Mouse (Mus musculus) testis, postnatal 10 days (tissue): Measurements from ENCODE around the gene Pfdn6.

Source experiments
- DNase-seq: peaks from one replicate; pipeline ENCODE4 v3.0.0; 2021; ENCODE audit warnings: low spot score

Gene Pfdn6

DNA sequence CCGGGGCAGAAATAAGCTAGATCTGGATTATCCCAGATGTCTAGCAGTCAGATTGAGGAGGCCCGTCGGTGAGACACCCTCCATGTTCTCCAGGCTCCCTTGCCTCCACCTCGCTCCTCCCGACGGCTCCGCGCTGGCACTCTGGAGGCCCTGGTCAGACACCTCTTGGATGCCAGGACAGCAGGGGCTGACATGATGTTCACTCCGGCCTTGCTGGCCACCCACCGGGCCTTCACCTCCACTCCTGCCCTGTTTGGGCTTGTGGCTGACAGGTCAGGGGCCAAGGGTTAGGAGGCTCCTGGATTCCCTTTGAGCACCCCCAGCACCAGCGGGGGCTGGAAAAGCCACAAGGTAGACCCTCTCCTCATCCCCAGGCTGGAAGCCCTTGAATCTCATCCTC lies 8.2 kb downstream of the Pfdn6 start:
- peak; percentile 52 for DNase-seq

DNA sequence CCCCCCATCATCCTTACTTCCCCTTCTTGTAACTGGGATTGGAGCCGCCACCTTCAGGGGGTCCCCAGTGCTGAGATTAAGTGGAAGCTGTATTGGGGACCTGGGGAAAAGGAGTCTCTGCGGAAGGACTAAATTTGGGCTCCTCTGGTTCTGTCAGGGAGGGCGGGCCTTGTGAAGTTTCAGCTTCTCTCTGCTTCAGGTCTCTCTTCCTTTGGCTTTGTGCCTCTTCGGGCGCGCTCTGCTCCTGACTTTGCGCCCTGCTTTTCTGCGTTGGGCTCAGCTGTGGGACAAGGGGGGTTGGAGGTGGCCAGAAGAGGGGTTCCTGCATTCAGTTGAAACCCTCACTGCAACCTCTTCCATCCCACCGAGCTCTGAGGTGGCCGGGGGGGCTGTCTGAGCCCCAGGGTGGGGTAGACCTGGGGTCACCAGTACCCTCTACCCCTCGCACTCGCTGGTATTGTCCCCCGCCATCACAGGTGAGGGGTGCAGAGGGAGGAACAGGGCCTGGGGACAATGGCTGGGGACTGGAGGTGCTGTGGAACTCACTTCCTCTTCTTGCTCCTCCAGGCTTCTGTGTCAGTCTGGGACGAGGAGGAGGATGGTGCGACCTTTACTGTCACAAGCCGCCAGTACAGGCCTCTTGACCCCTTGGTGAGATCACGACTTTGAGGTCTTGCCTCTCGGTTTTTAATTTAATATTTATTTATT lies 8.8 kb downstream of the Pfdn6 start:
- peak; percentile 48 for DNase-seq

DNA sequence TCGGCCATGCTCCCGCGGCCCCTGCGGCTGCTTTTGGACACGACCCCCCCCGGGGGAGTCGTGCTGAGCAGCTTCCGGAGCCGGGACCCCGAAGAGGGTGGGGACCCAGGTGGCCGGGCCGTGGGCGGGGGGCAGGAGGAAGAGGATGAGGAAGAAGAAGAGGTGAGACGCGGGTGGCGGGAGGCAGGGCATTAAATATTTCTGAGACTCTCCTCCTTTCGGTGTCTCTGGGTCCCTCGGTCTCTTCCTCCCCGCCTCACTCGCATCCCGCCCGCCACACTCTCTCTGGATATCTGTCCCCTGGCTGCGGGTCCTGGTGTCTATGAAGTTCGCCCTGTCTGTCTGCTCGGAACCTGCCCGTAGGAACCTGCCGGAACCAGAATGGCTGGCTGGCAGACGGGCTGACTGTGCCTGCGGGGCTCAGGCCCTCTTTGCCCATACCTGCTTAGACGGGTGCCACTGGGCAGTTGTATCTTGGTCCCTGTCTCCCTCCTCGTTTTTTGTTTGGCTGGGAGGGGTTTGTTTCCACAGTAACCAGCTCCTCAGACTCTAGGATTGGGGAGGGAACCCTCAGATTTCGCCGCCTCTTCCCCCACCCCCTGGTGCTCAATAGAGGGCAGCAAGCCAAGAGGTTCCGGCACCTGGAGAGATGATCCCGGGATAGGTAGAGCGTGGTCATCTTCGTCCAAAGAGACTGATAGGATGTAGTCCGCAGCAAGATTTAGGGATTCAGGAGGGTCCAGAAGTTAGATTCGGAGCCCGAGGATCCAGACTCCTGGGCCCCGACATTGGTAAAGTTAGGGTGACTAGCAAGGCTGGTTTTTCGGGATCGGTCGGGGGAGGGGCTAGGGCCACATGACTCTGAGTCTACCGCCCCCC lies 9.6 kb downstream of the Pfdn6 start:
- DNase-seq: peak; percentile 72

DNA sequence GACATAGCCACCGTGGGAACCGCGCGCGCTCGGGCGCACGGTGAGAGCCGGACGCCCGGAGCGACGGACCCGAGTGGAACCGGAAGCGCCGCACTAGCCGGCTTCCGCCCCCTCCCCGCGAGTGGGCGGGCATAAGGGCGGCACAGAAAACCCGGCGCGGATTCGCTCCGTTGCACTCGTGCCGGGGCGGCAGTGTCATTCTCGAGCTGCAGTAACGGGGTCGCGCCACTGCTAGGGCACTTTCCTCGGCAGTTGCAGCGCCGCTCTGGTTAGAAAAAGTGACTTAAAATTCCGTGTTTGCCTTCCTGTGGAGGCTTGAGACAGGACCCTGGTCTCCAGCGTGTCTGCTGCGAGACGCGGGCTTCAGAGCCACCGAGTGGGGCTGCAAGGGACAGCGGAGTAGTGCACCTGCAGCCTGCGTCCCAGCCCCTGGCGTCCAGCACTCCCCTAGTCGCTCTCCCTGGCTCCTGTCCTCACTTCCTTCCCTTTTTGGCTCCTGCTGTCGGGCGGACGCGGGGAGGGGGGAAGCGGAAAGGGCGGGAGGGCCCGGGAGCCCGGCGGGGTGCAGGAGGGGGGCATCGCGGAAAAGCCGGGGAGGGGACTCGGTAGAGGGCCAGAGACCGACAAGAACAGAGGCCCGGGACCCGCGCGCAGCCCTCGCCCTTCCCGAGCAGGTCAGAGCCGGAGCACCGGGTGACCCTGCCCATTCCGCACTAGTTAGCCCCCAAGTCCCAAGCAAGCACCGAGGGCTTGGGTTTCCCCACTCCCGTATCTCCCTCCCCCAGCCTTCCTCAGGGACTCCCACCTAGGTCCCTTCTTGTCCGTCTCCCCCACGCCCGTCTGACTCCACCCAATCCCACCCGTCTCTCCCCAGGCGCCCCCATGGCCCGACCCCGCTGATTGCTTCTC lies 10.5 kb downstream of the Pfdn6 start, which contains the start of gene Rgl2:
Gene Rgl2, plus strand, starts transcription at position 173 of the 909 bp plus-strand sequence.
- peak; percentile 98 for DNase-seq

DNA sequence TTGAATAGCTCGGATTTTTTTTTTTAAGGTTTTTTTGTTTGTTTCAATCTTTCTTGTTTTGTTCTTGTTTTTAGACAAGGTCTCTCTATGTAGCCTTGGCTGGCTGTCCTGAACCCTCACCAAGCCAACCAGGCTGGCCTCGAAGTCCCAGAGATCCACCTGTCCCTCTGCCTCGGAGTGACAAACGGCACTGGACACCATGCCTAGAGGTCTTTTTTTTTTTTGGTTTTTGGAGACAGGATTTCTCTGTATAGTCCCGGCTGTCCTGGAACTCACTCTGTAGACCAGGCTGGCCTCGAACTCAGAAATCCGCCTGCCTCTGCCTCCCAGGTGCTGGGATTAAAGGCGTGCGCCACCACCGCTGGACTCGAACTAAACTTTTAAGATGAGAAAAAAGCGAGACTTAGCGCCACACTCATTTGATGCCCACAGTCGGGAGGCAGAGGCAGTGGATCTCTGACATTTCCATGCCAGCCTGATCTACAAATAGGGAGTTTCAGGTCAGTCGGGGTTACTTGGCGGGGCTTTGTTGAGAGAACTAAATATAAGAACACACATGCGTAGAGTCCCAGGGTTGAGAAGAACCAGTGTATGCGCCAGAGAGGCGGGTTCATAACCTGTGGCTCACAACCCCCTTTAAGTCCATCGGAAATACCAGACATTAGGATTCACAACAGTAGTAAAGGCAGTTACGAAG lies 11.7 kb downstream of the Pfdn6 start:
- DNase-seq: no peak

DNA sequence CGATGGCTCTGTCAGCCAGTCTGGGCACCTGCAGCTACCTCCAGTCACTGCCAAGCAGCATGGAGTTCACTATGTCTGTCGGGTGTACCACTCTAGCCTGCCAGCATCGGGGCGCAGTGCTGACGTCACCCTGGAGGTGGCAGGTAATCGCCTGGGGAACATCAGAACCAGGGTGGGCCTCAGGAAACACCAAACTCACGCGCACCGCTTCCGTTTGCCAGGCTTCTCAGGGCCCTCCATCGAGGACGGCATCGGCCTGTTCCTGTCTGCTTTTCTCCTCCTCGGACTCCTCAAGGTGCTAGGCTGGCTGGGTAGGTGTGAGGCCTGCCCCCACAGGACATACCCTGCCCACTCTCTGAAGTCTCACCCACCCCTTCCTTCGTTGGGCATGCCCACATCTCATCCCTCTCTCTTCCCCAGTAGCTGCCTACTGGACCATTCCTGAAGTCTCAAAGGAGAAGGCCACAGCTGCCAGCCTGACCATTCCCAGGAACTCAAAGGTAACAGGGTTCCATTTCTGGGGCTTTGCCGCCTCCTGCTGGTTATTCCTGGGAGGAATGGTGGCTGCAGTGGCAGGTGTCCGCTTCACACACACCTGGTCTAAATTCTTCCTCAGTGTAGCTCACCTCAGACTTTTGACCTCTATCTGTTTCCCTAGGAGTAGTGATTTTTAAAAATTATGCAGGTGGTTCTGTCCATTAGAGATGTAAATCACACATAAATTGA lies 13.8 kb downstream of the Pfdn6 start:
- DNase-seq: peak; percentile 70

DNA sequence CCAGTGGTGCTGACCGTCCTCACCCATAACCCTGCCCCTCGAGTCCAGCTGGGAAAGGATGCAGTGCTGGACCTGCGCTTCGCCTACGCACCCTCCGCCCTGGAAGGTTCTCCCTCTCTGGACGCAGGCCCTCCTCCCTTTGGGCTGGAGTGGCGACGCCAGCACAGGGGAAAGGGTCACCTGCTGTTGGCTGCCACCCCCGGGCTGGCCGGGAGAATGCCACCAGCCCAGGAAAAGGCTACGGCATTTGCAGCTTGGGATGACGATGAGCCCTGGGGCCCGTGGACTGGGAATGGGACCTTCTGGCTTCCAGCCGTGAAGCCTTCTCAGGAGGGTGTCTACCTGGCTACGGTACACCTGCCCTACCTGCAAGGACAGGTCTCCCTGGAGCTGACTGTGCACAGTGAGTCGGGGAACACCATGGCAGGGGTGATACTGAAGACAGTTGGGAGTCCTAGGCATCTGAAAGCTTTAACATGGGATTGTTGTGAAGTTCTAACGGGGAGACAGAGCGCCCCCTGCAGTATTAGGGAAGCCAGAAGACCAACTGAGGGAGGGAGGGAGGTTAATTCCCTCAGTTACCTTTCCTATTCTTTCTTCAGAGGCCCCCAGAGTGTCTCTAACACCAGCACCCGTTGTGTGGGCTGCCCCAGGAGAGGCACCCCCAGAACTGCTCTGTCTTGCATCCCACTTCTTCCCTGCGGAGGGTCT lies 14.6 kb downstream of the Pfdn6 start:
- DNase-seq: peak; percentile 47

DNA sequence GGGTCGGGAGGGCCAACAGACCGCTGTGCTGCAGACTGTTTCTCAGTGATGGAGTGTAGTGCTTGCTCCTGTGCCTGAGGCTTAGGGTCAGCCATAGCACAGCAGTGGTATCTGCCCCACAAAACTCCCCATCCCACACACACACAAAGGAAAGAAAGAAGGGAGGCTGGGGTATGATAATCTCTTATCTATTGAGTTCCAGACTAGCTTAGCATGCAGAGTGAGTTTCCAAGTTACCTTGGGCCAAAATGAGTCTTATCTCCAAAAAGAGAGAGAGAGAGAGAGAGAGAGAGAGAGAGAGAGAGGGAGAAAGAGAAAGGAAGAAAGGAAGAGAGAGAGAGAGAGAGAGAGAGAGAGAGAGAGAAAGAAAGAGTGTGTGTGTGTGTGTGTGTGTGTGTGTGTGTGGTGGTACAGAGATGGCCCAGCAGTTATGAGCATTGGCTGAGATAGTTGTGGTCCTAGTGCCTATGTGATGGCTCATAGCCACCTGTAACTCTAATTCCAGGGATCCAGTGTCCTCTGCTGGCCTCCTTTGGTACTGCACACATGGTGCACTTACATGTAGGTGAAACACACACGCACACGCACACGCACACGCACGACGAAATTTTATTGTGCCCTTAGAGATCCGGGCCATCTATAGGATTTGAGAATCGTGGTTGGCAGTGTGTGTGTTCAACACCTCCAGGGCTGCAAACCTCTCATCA lies 15.4 kb downstream of the Pfdn6 start:
- peak; percentile 80 for DNase-seq

DNA sequence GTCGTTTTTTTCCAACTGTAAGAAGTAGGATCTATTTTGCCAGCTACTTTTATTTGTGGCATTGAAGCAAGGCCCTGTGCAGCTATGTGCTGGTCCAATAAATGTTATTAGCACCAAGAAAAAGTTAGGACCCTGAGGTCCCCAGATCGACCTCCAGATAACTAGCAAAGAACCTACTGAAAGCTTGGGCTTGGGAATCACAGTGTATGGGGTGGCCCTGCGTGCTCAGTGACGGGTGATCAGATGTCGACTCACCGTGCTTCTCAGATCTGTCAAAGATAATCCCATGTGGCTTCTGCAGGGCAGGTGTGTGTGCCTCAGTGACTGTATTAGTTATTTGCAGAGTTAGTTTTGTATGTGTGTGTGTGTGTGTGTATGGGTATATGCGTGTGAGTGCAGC lies 18.8 kb downstream of the Pfdn6 start:
- no peak for DNase-seq

DNA sequence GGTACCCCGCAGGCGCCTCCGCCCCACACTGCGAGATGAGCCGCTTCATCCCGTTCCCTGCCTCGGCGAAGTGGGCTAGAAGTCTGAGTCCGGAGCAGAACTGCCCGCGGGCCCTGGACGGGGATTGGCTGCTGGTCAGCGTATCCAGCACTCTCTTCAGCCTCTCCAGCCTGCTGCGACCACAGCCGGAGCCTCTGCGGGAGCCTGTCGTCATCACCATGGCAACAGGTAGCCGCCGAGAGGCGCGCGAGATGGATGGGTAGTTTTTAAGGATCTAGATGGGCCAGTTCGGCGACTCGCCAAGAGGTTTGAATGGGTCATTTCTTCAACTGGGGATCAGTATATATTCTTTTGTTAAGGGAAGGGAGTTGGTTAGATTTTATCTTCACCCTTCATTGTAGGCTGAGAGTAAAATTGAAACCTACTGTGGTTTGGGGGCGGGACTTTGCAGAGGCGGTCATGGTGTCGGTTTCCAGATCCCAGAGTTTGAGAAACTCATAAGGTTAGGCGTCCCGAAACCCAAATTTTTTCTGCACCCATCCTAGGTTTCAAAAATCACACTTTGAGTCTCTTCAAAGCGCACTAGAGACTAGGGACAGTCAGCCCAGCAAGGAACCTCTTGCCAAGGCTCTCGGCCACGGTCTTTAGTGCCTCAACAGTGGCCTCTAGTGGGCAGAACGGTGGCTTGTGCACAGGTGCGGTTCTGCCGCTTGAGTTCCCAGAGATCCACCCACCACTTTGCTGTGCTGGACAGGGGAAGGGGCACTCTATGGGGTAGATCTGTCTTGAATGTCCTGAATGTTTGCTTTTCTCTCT lies 19.7 kb downstream of the Pfdn6 start:
- DNase-seq: peak; percentile 92

DNA sequence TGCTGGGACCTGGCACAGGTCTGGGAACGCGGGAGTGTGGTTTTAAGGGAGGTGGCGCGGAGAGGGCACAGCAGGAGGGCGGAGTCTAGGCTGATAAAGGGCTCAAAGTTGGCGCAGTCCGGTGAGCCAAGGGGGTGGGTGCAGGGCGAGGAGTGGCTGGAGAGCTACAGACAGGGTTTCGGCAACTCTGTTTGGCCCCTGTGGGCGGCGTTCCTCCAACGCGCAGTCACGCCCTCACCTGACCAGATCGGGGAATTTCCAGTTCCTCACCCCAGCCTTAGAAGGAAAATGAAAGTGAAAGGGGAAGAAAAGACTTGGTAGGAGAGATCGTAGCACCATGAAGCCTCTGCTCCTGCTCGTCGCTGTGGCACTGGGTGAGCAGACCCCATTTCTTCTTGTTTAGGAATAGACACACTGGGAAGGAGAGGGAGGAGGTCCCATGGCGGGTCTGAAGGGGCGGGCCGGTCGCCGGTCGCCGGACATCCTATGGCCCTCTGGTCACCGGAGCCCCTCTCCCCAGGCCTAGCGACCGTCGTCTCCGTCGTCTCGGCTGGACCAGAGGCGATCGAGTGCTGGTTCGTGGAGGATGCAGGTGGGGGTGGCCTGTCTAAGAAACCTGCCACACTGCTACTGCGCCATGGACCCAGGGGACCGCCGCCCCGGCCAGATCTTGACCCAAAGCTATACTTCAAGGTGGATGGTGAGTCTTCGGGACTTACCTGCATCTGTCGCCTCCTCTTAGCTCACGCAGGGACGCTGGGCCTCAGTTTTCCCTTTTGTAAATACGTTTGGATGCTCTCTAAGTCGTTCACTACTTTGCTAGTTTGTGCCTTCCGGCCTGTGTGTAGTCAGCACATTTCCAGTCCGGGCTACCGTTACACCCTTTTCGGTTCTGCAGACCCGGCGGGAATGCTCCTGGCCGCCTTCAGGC lies 20.5 kb downstream of the Pfdn6 start:
- peak; percentile 88 for DNase-seq

DNA sequence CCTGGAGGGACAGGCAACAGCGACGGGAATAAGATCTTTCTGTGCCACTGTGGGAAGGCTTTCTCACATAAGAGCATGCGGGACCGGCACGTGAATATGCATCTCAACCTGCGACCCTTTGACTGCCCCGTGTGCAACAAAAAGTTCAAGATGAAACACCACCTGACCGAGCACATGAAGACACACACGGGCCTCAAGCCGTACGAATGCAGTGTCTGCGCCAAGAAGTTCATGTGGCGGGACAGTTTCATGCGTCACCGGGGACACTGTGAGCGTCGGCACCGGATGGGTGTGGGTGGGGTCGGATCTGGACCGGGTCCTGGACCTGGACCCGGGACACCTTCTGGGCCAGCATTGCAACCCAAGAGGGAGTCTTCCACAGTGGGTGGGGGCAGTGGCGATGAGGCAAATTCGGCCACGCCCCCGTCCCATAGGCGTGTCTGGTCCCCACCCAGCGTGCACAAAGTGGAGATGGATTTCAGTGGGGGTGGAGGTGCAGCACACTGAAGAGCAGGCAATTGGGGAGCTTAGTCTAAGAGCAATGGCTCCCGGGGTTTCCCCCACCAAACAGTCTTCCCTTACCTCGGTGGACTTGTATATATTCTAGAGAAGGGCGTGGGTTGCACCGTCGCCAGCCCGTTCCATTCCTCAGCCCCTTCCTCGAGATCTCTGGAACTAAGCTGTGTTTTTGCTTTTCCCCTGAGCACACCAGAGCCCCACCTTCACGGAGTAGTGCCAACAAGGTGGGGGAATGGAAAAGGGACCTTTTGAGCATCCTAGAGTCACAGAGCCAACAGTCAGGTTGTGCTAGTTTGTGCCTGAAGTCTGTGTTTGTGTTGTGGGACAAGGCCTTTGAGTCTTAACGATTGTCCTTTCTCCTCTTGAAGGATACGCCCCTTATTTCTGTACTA lies 21.6 kb downstream of the Pfdn6 start:
- peak; percentile 75 for DNase-seq

DNA sequence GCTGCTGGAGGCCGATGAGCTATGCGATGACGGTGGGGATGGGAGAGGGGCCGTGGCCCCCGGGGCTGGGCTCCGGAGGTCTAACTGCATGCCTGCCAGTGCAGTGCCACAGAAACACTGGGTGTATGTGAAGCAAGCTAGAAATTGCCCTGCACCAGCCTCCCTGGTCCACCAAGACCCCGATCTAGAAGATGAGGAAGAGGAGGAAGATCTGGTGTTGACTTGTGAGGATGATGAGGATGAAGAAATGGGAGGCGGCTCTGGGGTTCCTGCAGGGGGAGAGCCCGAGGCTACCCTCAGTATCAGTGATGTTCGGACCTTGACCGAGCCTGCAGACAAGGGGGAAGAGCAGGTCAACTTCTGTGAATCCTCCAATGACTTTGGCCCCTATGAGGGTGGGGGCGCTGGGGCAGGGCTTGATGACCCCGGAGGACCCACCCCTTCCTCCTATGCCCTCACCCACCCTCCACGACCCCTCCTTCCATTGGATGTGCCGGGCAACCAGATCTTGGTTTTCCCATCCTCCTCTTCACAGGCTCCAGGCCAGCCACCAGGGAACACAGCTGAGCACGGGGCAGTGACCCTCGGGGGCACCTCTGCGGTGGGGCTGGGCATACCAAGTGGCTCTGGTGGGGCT lies 22.4 kb downstream of the Pfdn6 start:
- no peak for DNase-seq

DNA sequence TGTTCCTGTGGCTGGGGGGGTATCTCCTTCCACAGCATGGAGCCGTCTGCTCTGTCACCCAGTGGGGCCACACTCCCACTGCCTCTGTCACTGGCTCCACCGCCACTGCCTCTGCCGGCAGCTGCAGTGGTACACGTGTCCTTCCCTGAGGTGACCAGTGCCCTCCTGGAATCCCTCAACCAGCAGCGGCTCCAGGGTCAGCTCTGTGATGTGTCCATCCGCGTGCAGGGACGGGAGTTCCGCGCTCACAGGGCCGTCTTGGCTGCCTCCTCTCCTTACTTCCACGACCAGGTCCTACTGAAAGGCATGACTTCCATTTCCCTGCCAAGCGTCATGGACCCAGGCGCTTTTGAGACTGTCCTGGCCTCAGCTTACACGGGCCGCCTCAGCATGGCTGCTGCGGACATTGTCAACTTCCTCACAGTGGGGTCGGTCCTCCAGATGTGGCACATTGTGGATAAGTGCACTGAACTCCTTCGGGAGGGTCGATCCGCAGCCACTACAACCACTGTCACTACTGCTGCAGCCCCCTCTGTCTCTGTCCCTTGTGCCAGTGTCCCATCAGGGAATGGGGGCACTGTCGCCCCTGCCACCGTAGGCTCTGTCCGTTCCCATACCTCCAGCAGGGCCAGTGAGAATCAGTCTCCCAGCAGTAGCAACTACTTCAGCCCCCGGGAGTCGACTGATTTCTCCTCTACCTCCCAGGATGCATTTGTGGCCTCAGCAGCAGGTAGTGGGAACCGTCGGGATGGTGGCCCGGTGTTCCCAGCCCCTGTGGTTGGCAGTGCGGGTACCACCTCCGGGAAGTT lies 23.1 kb downstream of the Pfdn6 start:
- peak; percentile 52 for DNase-seq

DNA sequence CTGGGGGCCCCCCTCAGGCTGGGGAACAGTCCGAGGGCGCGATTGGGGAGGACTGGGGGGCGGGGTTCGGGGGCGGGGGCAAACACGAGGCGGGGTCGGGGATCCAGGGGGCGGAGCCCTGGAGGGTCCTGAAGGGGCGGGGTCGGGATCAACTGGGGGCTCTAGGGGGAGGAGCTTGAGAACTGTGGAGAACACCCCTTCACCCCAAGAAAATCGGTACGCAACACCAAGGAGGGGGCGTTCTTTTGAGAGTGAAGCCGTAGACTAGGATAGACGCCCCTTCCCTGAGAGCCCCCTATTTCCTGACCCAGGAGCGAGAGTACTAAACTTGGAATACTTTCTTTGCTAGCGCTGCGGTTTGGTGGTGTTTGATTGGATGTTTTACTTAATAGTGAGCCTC lies 23.8 kb downstream of the Pfdn6 start:
- no peak for DNase-seq
